Comparison of ENCODE assay signal across 19 mouse cellular contexts in the genomic region with DNA sequence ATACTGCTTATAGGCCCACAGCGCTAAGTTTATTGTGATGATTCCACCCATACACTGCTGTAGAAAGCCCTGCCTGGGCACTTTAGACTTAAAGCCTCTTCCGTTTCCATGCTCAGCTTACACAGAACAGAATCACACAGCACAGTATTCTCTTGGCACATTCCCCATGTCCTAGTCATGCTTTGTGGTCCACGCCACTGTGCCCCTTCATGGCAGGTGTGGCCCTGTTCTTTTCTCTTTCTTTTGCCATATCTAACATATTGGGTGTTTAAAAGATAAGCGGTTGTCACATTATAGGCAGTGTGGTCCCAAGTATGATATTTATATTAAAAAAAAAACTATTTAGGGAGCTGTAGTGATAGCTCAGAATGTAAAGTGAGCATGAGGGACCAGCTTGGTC. TPM values are rescaled to one million over a fixed set of nuclear protein-coding genes. Genes with fewer than 3 reads are reported as not detected.
A peak's percentile ranks its signal among the peaks of the same experiment; 100 is the strongest.
DNase-seq lines count a peak whose midpoint lies in the region; TF ChIP-seq lines count a peak whose summit lies in the region.
"Had no signal": no experiment of that assay in that cellular context is flagged by ENCODE, and none has a peak within 500 bp of the region (broad histone marks: within the 10 kb centered on the region; RNA-seq: fewer than 3 reads in every experiment).

No protein-coding gene starts in this region.

- H3K27ac ChIP-seq in limb, embryonic 10.5 days: no peak overlapping the region
- H3K27ac ChIP-seq: embryonic facial prominence, embryonic 10.5 days; embryonic facial prominence, embryonic 12.5 days; forebrain, embryonic 10.5 days; forebrain, embryonic 12.5 days had no signal

- H3K36me3 ChIP-seq in C2C12 (ENCODE audit: control insufficient read depth, insufficient read depth): no peaks in the 10 kb centered on the region
- no peaks in the 10 kb centered on the region for H3K36me3 ChIP-seq in myocyte (ENCODE audit: control insufficient read depth, insufficient read depth)
- H3K36me3 ChIP-seq in limb, embryonic 10.5 days: no peaks in the 10 kb centered on the region
- H3K36me3 ChIP-seq: embryonic facial prominence, embryonic 10.5 days; embryonic facial prominence, embryonic 12.5 days; forebrain, embryonic 10.5 days; forebrain, embryonic 12.5 days had no signal

- no peaks in the 10 kb centered on the region for H3K79me2 ChIP-seq in C2C12 (ENCODE audit: control insufficient read depth, insufficient read depth)
- H3K79me2 ChIP-seq in myocyte (ENCODE audit: control insufficient read depth, insufficient read depth): no peaks in the 10 kb centered on the region

- H3K4me3 ChIP-seq in C2C12 (ENCODE audit: insufficient read depth, poor library complexity, severe bottlenecking): no peak overlapping the region
- H3K4me3 ChIP-seq in myocyte: no peak overlapping the region
- no peak overlapping the region for H3K4me3 ChIP-seq in limb, embryonic 10.5 days
- H3K4me3 ChIP-seq: embryonic facial prominence, embryonic 10.5 days; embryonic facial prominence, embryonic 12.5 days; erythroblast, embryonic 14.5 days; forebrain, embryonic 10.5 days; forebrain, embryonic 12.5 days had no signal

- TF ChIP-seq POLR2A in myocyte (IDR thresholded peaks at IDR 0.05; ENCODE audit: insufficient read length, low read depth): no peak

- peak; percentile 25 for DNase-seq in 3T3-L1 (ENCODE audit: low read depth, low spot score)
- DNase-seq in kidney, adult 9 months: no peak
- DNase-seq in limb, embryonic 10.5 days (ENCODE audit: low spot score): no peak
- DNase-seq: adrenal gland, adult 2 months; adrenal gland, postnatal 10 days; adrenal gland, postnatal 25 days; B cell, adult 2 months; cerebellum, adult 11 months; cerebellum, adult 18-20 months; cerebellum, adult 8-10 months; cerebellum, adult 9-11 months; cerebellum, postnatal 25 days had no signal

- 97% methylated on average over 4 of the region's 4 CpGs for whole genome bisulfite sequencing in limb, embryonic 10.5 days

- H3K27me3 ChIP-seq in C2C12 (ENCODE audit: control insufficient read depth, insufficient read depth, insufficient read length) (no peaks in the 10 kb centered on the region), myocyte (ENCODE audit: control insufficient read depth, insufficient read depth, insufficient read length) (no peaks in the 10 kb centered on the region)
- no peaks in the 10 kb centered on the region for H3K27me3 ChIP-seq in limb, embryonic 10.5 days (ENCODE audit: low read depth, poor library complexity, severe bottlenecking)
- H3K27me3 ChIP-seq: embryonic facial prominence, embryonic 12.5 days; forebrain, embryonic 12.5 days had no signal

- H3K79me3 ChIP-seq in C2C12 (ENCODE audit: low read depth): no peaks in the 10 kb centered on the region

- H3ac ChIP-seq in C2C12 (ENCODE audit: control insufficient read depth, insufficient read length, low read depth) (no peak overlapping the region), myocyte (ENCODE audit: control insufficient read depth, insufficient read length) (no peak overlapping the region)

- no peaks in the 10 kb centered on the region for H3K9me3 ChIP-seq in limb, embryonic 10.5 days (replicated peaks)
- H3K9me3 ChIP-seq: embryonic facial prominence, embryonic 10.5 days; embryonic facial prominence, embryonic 12.5 days; forebrain, embryonic 10.5 days; forebrain, embryonic 12.5 days had no signal

- H3K4me1 ChIP-seq in limb, embryonic 10.5 days: peaks cover 20% of the 10 kb centered on the region
- H3K4me1 ChIP-seq: embryonic facial prominence, embryonic 10.5 days; forebrain, embryonic 10.5 days; forebrain, embryonic 12.5 days had no signal

- no peak for TF ChIP-seq CTCF in C2C12 (IDR thresholded peaks at IDR 0.05; ENCODE audit: control insufficient read depth, insufficient read depth, insufficient read length)

- peak overlapping the region; percentile 10 for H3K4me2 ChIP-seq in myocyte (ENCODE audit: low read depth)
- H3K4me2 ChIP-seq: embryonic facial prominence, embryonic 12.5 days; forebrain, embryonic 12.5 days had no signal

TF ChIP-seq in C2C12, 6 proteins besides CTCF, POLR2A, EP300 and RAD21:
- no peak for TF ChIP-seq MYOG (IDR thresholded peaks at IDR 0.05; ENCODE audit: control insufficient read depth, extremely low read depth, insufficient read length)
- TF ChIP-seq USF1 (IDR thresholded peaks at IDR 0.05; ENCODE audit: low read depth): no peak
- peak; percentile 68 for TF ChIP-seq MYOD1 (IDR thresholded peaks at IDR 0.05; ENCODE audit: control insufficient read depth, insufficient read length, low read depth)
- TF ChIP-seq CEBPB (IDR thresholded peaks at IDR 0.05; ENCODE audit: low read depth): no peak

TF ChIP-seq in myocyte, 11 proteins besides CTCF, POLR2A, EP300 and RAD21:
- no peak for TF ChIP-seq SRF (IDR thresholded peaks at IDR 0.05; ENCODE audit: control insufficient read depth, insufficient read length, low read depth)
- peak in 2 of 3 experiments; percentile 47 to 62 for TF ChIP-seq MYOD1 (IDR thresholded peaks at IDR 0.05; ENCODE audit: control insufficient read depth in 1 of 3, insufficient read length in 2 of 3, low read depth in 2 of 3)
- no peak for TF ChIP-seq USF1 (IDR thresholded peaks at IDR 0.05; ENCODE audit: low read depth)
- TF ChIP-seq E2F4 (IDR thresholded peaks at IDR 0.05; ENCODE audit: insufficient read depth): no peak
- TF ChIP-seq TCF3 (IDR thresholded peaks at IDR 0.05; ENCODE audit: insufficient read length, low read depth): no peak
- TF ChIP-seq POLR2AphosphoS2 (IDR thresholded peaks at IDR 0.05; ENCODE audit: insufficient read length, low read depth): no peak
- TF ChIP-seq TCF12 (IDR thresholded peaks at IDR 0.05; ENCODE audit: insufficient read depth, poor library complexity, severe bottlenecking): no peak
- peak in 1 of 3 experiments; percentile 11 for TF ChIP-seq MYOG (IDR thresholded peaks at IDR 0.05; ENCODE audit: control insufficient read depth in 1 of 3, insufficient read depth in 1 of 3, insufficient read length in 2 of 3, low read depth in 2 of 3)
- TF ChIP-seq REST (IDR thresholded peaks at IDR 0.05; ENCODE audit: insufficient read depth, insufficient read length): no peak
- TF ChIP-seq MAX (IDR thresholded peaks at IDR 0.05; ENCODE audit: low read depth): no peak
- TF ChIP-seq CEBPB (IDR thresholded peaks at IDR 0.05; ENCODE audit: insufficient read depth, poor library complexity, severe bottlenecking): no peak

RNA-seq across cellular contexts. Expression of gene Slc16a12, which starts 16.5 kb away (rescaled TPM):
- polyA plus RNA-seq in C2C12 (2012; fragmentation: generic; extraction: Trizol) (0.01 TPM), myocyte (2012; fragmentation: generic; extraction: Trizol) (0.04 TPM)
- 0.75 and 0.79 TPM in 2 replicates for polyA plus RNA-seq in limb, embryonic 10.5 days (2016; fragmentation: Nextera tagmentation; extraction: Ambion mirVana)
- polyA plus RNA-seq: erythroblast, embryonic 14.5 days had no signal
